Mouse (Mus musculus) erythroblast, embryonic 14.5 days (primary cell): ENCODE data around the gene Ncoa1.

Experiments
- GATA1 ChIP-seq: IDR thresholded peaks from 2 replicates; pipeline ENCODE4 v1.6.1; 2012; ENCODE audit warnings: low read length, inconsistent platforms, mixed read lengths
- TAL1 ChIP-seq: IDR thresholded peaks from 3 replicates; pipeline ENCODE4 v1.6.1; 2012; ENCODE audit warnings: low read length, inconsistent platforms, mixed read lengths

DNA sequence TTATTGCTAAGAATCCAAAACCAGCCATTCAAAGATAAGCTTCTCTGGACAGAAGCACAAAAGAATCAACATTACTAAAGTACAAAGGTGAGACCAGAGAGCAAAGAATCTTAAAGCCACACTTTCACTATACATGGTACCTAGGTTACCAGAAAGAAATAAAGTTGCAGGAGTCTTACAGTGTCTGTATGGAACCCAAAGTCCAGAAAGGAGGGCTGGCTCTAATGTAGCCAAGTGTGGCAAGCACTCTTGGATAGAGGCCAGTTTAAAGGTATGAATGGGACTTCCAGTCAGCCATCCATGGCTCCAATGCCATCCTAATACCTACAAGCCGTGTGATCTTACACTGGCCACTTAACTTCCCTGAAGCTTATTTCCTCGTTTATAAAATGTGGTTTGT is 7.9 kb downstream of the Ncoa1 start:
- TF ChIP-seq GATA1, result no peak
- no peak for TF ChIP-seq TAL1
